Mouse (Mus musculus) embryonic facial prominence, embryonic 15.5 days (tissue): ENCODE data around the gene Nbea. TPM values are rescaled to one million over a fixed set of nuclear protein-coding genes. Genes with fewer than 3 reads are reported as not detected.

Experiments
- ATAC-seq: fragments of 200-750 bp; cut with Nextera tagmentation; 2 replicates; pipeline ENCODE4 v1.8.0; 2017; ENCODE audit warnings: low read depth, moderate TSS enrichment; ENCODE audit not compliant: insufficient number of reproducible peaks, low FRiP score, low TSS enrichment
- H3K27ac ChIP-seq: fragments of 300-500 bp; sonication (generic); replicated peaks from 2 replicates; pipeline ENCODE4 v1.5.1; 2015; ENCODE audit warnings: mild to moderate bottlenecking, inconsistent platforms
- H3K27me3 ChIP-seq: fragments of 300-500 bp; sonication (generic); 2 replicates; pipeline ENCODE4 v1.6.1; 2015; ENCODE audit warnings: inconsistent platforms
- H3K36me3 ChIP-seq: fragments of 300-500 bp; sonication (generic); 2 replicates; pipeline ENCODE4 v1.6.1; 2015; ENCODE audit warnings: mild to moderate bottlenecking, inconsistent platforms
- H3K4me1 ChIP-seq: fragments of 300-500 bp; sonication (generic); 2 replicates; pipeline ENCODE4 v1.6.1; 2015; ENCODE audit warnings: inconsistent platforms
- H3K4me2 ChIP-seq: fragments of 300-500 bp; sonication (generic); replicated peaks from 2 replicates; pipeline ENCODE4 v1.6.1; 2015; ENCODE audit warnings: mild to moderate bottlenecking, inconsistent platforms
- H3K4me3 ChIP-seq: fragments of 300-500 bp; sonication (generic); replicated peaks from 2 replicates; pipeline ENCODE4 v1.5.1; 2015; ENCODE audit warnings: mild to moderate bottlenecking, inconsistent platforms
- H3K9ac ChIP-seq: fragments of 300-500 bp; sonication (generic); 2 replicates; pipeline ENCODE4 v1.6.1; 2015; ENCODE audit warnings: inconsistent platforms
- H3K9me3 ChIP-seq: fragments of 300-500 bp; sonication (generic); replicated peaks from 2 replicates; pipeline ENCODE4 v1.6.1; 2016; ENCODE audit warnings: inconsistent platforms
- WGBS: fragments of 180-500 bp; shearing (Covaris S2); methylation state at CpG from one replicate; pipeline ENCODE4 v1.1.7; 2015; 5-methylcytosine and 5-hydroxymethylcytosine counted together
- polyA plus RNA-seq: library from polyadenylated mRNA; unstranded; fragments of >200 nt; fragmentation: Nextera tagmentation; extraction: Ambion mirVana; gene quantifications from 2 replicates; pipeline ENCODE4 v1.2.1, GENCODE M21; 2015

The Nbea gene
- polyA plus RNA-seq, 1 experiment from 2014 or later = 13.3 TPM

DNA sequence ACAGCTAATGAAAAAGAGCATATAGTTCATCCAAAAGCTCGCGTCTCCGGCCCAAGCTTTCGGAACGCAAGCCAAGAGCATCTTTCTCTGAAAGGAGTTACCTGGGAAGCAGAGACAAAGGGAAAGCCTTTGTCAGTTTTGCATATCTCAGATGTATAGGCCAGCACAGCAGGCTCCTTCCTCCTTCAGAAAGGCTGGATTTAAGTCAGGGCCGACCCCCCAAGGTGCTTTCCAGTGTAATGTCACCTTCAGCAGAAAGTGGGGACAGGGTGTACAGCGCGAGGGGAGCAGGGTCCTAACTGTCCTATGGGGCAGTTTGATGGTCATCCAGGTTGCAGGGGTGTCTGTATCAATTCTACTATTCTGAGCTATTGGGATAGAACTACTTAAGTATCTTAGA, 419.9 kb downstream of the Nbea start:
- Histone ChIP-seq H3K4me3 (no peak overlapping the region), H3K27me3 (no peaks in the 10 kb centered on the region), H3K9me3 (no peaks in the 10 kb centered on the region), H3K36me3 (no peaks in the 10 kb centered on the region), H3K4me1 (no peaks in the 10 kb centered on the region), H3K9ac (no peak overlapping the region), H3K4me2 (no peak overlapping the region), H3K27ac (no peak overlapping the region)
- 61% methylated on average over 8 of the region's 8 CpGs for WGBS
- no peak for ATAC-seq

DNA sequence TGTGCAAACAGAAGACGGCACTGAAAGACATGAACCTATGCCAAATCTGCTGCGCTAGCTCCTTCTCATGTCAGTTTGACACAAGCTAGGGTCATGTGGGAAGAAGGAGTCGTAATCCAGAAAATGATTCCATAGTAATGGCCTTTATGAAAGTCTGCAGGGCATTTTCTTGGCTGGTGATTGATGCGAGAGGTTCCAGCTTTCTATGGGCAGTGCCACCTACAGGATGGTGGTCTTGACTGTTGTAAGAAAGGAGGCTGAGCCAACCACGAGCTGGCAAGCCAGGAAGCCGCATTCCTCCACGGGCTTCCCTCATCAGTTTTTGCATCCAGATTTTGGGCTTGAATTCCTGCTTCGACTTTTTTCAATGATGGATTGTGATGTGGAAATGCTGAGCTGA, 425.2 kb downstream of the Nbea start:
- Histone ChIP-seq H3K9me3 (no peaks in the 10 kb centered on the region), H3K9ac (no peak overlapping the region), H3K4me2 (no peak overlapping the region), H3K4me3 (no peak overlapping the region), H3K27me3 (no peaks in the 10 kb centered on the region), H3K4me1 (0 out of 2 replicates have a peak, but pooled peaks cover 6% of the 10 kb centered on the region), H3K36me3 (no peaks in the 10 kb centered on the region), H3K27ac (no peak overlapping the region)
- ATAC-seq = no peak
- 42% methylated on average over 8 of the region's 8 CpGs for WGBS

DNA sequence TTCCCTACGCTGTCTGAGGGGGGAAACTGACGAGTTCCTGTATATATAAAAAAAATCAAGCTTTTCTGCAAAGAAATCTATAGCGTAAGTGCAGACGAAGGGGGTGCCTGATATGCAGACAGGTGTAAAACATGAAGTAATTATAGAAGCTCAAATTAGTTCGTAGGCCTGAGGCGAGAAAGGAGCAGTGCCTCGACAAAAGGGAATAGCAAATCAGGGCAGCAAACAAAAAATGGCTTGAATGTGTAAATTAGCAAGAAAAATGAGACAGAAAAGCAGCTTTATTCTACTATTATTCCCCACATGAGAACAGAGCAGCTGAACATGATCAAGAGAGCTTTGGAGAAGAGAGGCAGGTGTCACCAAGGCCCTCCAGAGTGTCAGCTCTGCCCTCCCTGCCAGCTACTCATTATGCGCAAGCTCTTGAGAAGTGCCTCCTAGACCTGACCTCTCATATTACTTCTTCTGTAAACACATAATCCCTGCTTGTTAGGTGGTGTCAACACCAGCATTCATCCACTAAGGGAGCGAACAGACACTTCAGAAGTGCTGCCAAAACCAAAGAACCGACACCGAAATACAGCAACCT, 426.8 kb downstream of the Nbea start:
- WGBS = 64% methylated on average over 11 of the region's 11 CpGs
- H3K4me1 ChIP-seq = 0 out of 2 replicates have a peak, but pooled peaks cover 6% of the 10 kb centered on the region
- no peak overlapping the region for H3K9ac ChIP-seq
- no peak overlapping the region for H3K27ac ChIP-seq
- no peaks in the 10 kb centered on the region for H3K27me3 ChIP-seq
- H3K4me2 ChIP-seq = no peak overlapping the region
- no peaks in the 10 kb centered on the region for H3K9me3 ChIP-seq
- peak; percentile 60; the same call in 1 of the 2 replicates for ATAC-seq
- H3K36me3 ChIP-seq = no peaks in the 10 kb centered on the region
- no peak overlapping the region for H3K4me3 ChIP-seq

DNA sequence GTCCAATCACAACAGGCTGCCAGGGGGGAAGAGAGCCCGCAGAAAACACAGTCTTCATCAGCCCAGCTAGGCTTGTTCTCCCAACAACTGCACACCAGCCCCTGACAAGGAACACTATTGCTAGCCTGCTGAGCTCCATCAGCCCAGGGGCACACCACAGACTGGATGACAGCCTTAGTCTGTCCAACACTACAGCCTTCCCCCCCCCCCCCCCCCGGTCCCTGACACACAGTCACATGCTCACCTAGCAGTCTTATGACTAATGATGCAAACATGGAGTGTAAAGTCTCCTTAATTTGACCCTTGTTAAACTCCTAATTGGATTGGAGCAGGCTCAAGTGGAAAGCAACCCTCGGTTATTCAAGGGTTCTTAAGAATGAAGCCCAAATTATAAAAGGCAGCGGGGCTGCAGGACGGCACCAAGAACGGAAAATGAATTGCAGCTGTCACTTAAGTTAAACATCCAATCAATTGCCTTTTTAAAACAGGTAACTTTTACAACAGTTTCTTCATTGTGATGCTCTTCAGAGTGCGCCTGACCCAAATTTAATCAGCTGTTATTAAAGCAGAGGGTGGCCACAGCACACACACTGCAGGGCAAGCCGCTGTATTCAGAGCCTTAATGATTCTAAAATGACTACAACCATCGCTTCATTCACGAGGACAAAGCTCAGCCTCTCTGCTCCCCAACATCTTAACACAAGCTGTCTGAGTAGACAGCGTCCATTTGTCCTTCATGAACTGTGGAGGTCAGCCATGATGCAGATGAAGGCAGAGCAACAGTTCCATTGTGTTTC, 427.5 kb downstream of the Nbea start:
- 34% methylated on average over 11 of the region's 11 CpGs for WGBS

DNA sequence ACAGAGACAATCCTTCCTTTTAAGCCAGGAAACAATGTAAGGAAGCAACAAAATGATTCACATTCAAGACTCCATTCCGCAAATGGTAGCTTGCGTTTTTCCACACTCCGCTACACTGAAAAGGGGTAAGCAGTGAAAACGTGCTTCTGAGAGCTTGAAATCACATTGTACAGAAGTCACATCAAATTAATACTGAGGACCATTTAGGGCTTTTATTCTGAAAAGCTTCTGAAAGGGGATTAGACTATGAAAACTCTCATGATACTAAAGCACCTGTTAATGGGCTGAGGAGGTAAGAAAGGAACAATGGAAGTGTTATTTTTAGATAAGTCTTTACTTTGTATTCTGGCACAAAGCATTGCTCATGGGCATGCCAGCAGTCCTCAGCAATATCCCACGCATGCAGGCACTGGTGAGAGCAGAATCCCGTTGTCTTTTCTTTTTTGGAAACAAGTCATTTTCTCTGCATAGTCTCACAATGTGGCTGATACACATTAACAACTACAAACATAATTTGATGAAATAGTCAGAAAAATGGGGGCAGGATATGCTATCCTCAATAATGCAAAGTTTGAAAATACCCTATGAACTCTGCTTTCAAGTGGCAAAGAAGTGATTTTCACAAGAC, 428.4 kb downstream of the Nbea start:
- H3K4me2 ChIP-seq = no peak overlapping the region
- WGBS = 66% methylated on average over 6 of the region's 6 CpGs
- no peaks in the 10 kb centered on the region for H3K27me3 ChIP-seq
- H3K36me3 ChIP-seq = no peaks in the 10 kb centered on the region
- H3K9me3 ChIP-seq = no peaks in the 10 kb centered on the region
- no peak for ATAC-seq
- no peak overlapping the region for H3K27ac ChIP-seq
- H3K9ac ChIP-seq = no peak overlapping the region
- 0 out of 2 replicates have a peak, but pooled peaks cover 20% of the 10 kb centered on the region for H3K4me1 ChIP-seq
- H3K4me3 ChIP-seq = no peak overlapping the region

More for the DNA sequence above, 427.5 kb downstream of the Nbea start:
- no peak overlapping the region for H3K4me2 ChIP-seq
- H3K9me3 ChIP-seq = no peaks in the 10 kb centered on the region
- 0 out of 2 replicates have a peak, but pooled peaks cover 12% of the 10 kb centered on the region for H3K4me1 ChIP-seq
- no peak for ATAC-seq
- H3K36me3 ChIP-seq = no peaks in the 10 kb centered on the region
- H3K27me3 ChIP-seq = no peaks in the 10 kb centered on the region
- no peak overlapping the region for H3K4me3 ChIP-seq
- H3K27ac ChIP-seq = no peak overlapping the region
- no peak overlapping the region for H3K9ac ChIP-seq

DNA sequence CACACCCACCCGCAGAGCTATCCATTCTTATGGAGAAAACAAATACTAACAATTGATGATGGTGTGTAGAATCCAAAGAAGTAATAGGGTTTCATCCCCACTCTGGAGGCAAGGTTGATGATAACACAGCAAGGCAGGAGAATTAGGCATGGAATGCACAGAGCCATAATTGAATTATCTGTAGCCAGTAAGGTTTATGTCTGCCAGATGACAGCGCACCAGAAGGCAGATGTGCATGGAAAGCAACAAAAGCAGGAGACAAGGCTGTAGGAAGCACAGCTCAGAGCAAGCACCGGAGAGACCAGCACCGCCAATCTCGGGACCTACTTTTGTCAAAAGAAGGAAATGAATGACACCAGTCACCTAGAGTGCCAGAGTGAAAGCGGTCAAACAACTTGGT, 429.6 kb downstream of the Nbea start:
- Histone ChIP-seq H3K27me3 (no peaks in the 10 kb centered on the region), H3K36me3 (no peaks in the 10 kb centered on the region), H3K4me3 (no peak overlapping the region), H3K4me1 (0 out of 2 replicates have a peak, but pooled peaks cover 20% of the 10 kb centered on the region), H3K4me2 (no peak overlapping the region), H3K27ac (no peak overlapping the region), H3K9ac (no peak overlapping the region), H3K9me3 (no peaks in the 10 kb centered on the region)
- 86% methylated on average over 6 of the region's 6 CpGs for WGBS
- ATAC-seq = no peak

DNA sequence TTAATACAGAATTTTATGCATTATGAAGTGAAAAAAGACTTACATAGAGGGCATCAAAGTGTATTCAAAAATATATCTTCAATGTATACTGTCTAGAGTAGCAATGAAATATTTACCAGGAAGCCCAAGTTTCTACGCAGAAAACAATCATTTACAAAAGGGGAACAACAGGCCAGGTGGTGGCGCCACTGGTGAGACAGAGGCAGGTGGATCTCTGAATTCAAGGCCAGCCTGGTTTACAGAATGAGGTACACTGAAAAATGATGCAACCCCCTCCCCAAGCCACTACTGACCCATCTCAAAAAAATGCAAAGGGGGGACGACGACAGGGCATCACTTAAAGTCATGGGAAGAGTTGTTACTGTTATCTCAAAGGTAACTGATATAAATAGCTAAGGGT, 430.9 kb downstream of the Nbea start:
- no peak for ATAC-seq
- H3K36me3 ChIP-seq = no peaks in the 10 kb centered on the region
- H3K9ac ChIP-seq = no peak overlapping the region
- no peaks in the 10 kb centered on the region for H3K9me3 ChIP-seq
- no peak overlapping the region for H3K4me2 ChIP-seq
- H3K27ac ChIP-seq = no peak overlapping the region
- 0 out of 2 replicates have a peak, but pooled peaks cover 20% of the 10 kb centered on the region for H3K4me1 ChIP-seq
- no peaks in the 10 kb centered on the region for H3K27me3 ChIP-seq
- H3K4me3 ChIP-seq = no peak overlapping the region
- WGBS = 85% methylated on average over 4 of the region's 4 CpGs

DNA sequence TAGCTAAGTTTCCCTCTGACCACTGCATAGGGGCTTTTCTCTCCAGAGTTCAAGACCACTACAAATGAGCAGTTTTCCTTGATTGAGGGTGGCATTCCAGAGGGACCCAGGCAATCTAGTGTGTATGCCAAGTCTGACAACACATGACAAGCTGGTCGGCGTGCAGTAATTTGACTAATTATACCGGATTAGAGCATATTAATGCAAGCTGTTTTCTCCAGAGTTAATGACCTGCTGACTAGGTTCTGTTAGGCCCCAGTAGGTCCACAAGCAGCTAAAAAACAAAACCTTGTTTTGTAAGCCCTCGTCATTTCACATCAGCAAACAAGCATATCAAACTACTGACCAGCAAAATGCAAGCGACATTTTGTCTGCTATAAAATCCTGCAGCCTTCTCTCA, 432.1 kb downstream of the Nbea start:
- Histone ChIP-seq H3K4me1 (0 out of 2 replicates have a peak, but pooled peaks cover 16% of the 10 kb centered on the region), H3K9ac (no peak overlapping the region), H3K27me3 (no peaks in the 10 kb centered on the region), H3K4me3 (no peak overlapping the region), H3K36me3 (no peaks in the 10 kb centered on the region), H3K4me2 (no peak overlapping the region), H3K27ac (no peak overlapping the region), H3K9me3 (no peaks in the 10 kb centered on the region)
- 42% methylated on average over 5 of the region's 5 CpGs for WGBS
- ATAC-seq = no peak

DNA sequence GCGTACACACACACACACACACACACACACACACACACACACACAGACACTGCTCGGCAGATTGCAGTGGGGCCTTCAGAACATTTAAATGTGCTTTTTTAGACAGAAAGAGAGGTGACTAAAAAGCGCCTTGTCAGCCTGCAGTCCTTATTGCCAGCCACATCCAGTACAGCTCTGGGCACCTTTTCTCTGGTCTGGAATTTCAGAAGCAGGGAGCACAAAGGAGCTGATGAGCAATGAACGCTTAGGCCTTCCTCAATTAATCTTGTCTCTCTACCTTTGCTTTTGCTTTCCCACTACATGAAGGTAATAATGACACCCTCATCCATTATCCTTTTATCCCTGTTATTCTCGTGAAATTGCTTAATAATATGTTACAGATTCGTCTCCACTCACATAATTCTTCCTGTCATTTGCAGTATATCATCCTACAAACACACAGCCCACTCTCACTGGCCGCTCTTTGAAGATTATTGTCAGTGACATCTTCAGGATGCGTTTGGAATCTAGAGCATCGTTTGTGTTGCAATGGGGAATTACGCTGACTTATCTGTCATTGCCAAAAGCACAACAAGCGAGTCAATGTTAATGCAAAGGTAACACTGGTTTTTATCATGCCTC, 432.9 kb downstream of the Nbea start:
- ATAC-seq = no peak
- 49% methylated on average over 11 of the region's 11 CpGs for WGBS

DNA sequence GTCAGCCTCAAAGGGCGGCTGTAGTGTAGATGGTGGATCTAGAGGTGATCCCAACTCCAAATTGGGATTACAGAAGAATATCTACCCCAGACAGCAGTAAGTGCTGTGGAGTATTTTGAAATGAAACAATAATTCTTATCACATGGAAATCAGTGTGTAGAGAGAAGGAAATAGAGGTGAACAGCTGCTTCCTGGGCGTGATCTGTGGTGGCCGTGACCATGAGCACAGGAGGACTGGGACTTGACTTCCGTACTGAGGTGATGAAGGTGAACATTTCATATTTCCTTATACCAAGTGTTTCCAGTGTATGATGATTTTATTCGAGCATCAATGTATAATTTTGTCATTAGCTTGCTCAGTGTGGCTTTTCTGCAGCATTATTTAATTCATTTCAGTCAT, 439.6 kb downstream of the Nbea start:
- Histone ChIP-seq H3K27ac (no peak overlapping the region), H3K9me3 (no peaks in the 10 kb centered on the region), H3K4me2 (no peak overlapping the region), H3K9ac (no peak overlapping the region), H3K27me3 (no peaks in the 10 kb centered on the region), H3K4me3 (no peak overlapping the region), H3K4me1 (no peaks in the 10 kb centered on the region), H3K36me3 (no peaks in the 10 kb centered on the region)
- WGBS = 80% methylated on average over 5 of the region's 5 CpGs
- ATAC-seq = no peak

More for the DNA sequence above, 432.9 kb downstream of the Nbea start:
- Histone ChIP-seq H3K9me3 (no peaks in the 10 kb centered on the region), H3K4me3 (no peak overlapping the region), H3K36me3 (no peaks in the 10 kb centered on the region), H3K27me3 (no peaks in the 10 kb centered on the region), H3K4me1 (0 out of 2 replicates have a peak, but pooled peaks cover 14% of the 10 kb centered on the region), H3K9ac (no peak overlapping the region), H3K27ac (no peak overlapping the region), H3K4me2 (no peak overlapping the region)

DNA sequence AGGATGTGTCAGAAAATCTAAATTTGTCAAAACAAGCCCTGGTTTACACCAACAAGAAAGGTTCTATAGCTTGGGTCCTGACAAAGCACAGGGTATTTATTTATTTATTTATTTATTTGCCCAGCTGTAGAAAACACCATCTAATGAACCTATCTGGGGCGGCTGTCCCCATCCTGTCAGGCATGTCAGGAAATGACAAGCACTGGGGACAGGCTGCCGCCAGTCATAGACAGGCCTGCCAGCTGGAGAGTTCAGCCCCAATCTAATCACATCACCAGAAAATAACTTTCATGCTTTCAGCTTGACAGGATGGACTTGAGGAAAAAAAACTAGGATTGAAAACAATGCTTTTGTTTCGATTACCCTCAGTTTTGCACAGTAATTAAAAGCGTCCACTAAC, 440.8 kb downstream of the Nbea start:
- ATAC-seq = no peak
- Histone ChIP-seq H3K36me3 (no peaks in the 10 kb centered on the region), H3K4me3 (no peak overlapping the region), H3K9ac (no peak overlapping the region), H3K27me3 (no peaks in the 10 kb centered on the region), H3K27ac (no peak overlapping the region), H3K4me2 (no peak overlapping the region), H3K4me1 (no peaks in the 10 kb centered on the region), H3K9me3 (no peaks in the 10 kb centered on the region)
- 70% methylated on average over 4 of the region's 4 CpGs for WGBS
